Mouse (Mus musculus): ENCODE data around the gene Gnb1l.

Gnb1l gene

DNA sequence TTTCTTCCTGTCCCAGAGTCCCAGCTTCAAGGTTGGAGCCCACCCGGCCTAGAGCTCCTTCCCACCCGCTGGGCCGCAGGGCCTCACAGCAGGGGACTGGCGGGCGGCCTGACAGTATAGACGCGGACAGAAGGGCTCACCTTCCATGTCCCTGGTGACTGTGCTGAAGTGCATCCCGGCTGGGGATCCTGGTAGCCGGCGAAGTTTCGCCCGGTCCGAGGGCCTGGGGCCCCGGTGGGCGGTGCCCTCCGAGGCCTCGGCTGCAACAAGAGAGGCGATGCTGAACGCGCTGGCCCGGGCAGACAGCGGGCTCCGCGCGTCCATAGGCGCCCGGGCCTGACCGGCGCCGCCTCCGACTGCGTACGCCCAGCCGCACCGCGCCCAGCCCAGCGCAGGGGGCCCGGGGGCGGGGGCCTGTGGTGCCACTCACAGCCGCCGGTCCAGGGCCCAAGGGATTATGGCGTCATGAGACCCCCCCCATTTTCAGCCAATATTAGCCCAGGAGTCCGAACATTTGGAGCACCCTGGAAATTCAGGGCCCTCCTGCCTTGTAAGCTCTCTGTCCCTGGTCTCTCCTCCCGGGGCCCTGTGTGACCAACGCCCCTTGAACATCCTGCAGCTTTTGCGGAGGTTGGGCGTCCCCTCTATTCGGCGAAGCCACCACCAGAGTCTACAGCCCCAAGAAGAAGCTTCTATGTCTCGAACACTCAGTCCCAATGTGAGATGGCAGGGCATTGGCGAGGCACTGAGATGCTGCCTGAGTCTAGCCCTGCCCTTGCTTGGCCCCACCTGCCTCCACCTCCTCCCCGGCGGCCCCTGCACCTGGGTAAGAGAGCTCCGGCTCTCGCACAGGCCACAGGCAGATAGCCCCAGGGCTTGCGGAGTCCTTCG is 89.6 kb downstream of the Gnb1l start:
- no peak for DNase-seq

DNA sequence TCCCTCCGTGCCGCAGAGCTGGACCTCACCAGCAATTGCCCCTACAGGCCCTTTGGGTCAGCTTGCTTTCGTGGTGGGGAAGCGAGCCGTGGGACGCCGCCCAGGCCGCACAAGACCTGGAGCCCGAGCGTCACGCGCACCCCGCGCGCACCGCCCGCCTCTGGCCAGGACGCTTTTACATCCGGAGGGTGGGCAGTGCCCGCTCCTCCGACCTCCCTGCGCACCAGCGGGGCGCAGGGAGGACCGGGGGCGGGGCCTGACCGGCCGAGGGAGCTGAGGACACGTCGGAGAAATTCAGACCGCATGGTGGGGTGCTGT is 90.2 kb downstream of the Gnb1l start:
- DNase-seq, result no peak

DNA sequence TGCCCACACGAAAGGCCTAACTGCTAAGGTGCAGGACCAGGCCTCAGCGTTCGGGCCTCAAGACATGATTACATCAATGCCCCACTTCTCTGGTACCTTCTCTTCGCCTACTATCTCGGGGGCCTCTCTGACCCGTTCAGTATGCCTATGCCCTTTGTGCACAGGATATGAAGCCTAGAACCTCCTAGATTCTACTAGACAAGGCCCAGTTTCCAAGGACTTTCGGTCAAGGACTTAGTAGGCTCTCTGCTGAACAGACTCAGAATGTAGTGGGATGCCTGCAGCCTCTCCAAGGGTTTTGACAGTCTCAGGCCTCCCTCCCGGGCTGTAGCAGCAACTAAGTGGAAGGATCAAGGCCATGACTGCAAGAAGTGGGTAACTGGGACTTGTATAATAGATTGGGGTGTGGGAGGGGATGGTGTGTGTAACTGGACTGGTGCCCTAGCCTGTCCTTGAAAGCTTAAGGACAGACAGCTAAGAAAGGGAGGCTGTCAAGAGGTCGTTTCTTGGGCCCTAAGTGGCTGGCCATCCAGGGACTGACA is 90.6 kb downstream of the Gnb1l start:
- DNase-seq, result no peak

DNA sequence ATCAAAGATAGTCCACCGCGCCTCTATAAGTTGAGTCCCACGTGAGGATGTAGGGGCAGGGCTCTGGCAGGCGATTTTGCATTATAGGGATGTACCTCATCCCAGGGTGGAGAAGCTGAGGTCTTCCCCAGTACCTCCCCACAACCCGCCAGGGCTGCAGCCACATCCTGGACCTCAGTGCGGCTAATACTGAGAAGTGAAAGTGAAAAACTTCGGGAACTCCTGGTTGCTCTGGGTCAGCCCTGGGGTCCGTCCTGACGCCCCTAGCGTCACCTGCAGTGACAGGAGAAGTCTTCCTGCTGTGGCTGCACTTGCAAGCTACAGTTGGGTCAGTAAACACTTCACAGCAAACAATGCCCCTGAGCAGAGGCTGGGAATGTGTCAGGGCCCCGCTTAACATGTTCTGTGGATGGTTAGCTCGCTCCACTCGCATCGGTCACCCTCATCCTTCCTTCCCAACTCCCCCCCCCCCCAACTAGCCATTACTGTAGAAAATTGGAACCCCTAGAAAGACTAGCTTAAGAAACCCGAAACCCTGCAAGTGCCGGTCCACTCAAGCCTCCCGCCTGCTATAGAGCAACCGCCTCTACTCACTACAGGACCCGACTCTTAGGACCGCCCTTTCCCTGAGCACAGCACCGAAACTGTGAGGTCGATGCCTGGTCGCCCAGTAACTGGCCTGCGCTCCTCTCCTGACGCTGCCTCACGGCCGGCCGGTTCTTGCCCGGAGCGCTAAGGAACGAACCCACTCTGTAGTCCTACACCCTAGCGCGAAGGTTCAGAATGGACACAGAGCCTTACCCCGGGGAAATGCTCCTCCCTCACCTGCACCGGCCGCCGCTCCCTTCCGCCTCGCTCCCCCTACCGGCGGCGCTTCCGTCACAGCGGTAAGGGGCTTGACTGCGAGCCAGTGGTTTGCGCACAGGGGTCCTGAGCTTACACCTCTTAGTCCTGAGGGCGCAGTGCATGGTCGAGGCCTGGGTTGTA is 91.6 kb downstream of the Gnb1l start, which contains the start of gene Tbx1:
Tbx1 (minus strand) TSS at position 868 of the 987 bp plus-strand sequence.
- DNase-seq, result no peak

DNA sequence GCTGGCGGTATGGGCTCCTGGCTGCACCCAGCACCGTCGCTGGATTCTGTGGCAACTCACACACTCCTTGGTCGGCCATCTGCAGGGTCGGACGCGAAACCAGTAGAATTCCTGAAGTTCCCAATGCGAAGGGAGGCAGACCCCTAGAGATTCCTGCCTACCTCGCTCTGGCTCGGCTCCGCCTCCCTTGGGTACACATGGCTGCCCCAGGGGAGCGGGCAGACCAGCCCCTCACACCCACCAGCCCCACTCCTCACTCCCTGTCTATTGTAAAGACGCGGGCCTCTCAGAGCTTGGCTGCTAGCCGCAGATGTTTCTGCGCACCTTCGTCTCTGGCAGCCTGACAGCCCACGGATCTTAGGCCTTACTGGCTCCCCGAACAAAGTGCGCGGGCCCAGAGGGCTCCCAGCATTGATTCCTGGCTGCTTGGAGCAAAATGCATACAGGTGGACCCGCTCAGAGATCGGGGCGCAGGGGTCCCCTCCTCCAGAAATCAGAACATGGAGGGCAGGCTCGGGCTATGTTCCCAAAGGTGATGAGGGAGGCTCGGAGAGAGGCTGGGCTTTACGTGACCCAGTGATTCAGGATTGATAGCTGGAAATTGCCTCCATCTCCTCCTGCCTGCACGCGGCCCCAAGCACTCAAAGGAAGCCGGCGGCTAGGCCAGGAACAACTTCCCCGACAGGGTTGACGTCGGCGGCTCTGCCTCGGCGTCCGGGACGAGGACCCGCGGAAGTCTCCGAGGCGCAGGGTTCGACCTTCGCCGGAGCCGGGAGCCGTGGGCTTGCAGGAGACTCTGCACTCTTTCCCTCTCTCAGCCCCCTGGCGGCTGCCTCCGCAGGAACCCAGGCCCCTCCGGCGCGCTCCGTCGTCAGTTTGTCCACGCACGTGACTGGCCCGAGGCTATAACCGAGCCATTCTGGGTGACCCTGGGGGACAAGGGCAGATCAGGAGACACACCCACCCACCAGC is 92.8 kb downstream of the Gnb1l start:
- DNase-seq, result no peak

DNA sequence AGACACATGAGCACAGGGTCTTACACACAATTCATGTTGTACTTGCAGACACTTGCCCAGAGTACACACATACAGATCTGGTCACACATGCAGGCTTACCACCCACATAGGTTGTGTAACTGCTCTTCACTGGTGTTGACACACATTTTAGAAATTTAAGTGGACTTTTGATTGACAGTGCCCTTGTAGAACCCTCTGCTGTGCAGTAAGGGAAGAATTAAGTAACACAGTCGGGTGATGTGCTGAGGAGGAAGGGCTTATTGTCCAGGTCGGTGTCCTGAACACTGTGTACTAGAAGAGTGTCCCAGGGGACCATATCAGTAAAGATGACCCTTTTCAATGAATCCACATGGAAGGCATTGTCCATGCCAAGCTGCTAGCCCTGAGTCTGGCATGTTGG is 95.4 kb downstream of the Gnb1l start:
- no peak for DNase-seq

DNA sequence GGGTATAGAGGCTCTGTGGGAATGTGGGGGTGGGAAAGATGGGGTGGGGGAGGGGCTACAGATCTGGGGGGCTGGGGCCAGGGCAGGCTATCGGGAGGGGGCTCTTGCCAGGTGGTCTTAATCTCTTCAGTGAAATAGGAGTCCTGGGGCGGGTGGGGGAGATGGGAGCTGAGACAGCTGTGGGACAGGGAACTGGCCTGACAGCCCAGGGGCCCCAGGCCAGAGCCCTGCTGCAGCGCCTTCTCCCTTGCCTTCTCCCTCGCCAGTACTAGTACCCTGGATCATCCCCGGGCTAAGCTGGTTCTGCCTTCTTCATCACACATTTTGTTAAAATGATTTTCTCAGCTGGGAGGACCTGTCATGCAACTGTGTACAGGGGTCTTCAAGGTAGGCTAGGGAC is 97.7 kb downstream of the Gnb1l start:
- no peak for DNase-seq

DNA sequence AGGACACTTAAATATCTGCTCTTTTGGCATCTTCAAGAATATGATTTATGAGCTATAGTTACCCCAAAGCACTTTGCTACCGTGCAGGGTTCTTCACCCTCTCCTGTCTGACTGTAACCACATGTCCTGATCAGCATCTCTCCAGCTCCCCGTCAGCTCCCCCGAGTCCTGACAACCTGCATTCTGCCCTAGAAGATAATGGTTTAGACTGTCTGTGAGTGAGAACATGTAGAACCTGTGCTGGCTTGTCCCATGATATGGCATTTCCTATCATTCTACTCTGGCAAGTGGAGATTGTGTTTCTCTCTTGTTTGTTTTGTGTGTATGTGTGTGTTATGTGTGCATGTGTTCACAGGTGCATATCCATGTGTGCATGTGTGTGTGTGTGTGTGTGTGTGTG is 99.5 kb downstream of the Gnb1l start:
- no peak for DNase-seq

DNA sequence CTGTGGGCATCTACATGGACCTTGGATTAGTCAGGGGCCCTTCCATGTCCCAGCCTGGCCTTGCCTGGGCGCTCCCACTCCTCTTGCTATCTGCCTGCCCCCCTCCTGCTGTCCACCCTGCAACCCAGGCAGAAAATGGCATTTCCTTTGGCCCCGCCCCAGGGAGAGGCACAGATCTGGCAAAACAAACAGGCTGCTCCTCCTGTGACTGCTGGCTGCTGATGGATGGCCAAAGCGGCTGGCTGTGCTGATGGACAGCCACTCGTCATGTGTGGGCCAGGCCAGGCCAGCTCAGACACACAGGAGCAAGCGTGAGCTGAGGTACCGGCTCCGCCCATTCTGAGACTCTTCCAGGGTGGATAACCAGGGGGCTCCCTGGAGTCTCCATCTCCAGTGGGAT is 102.9 kb downstream of the Gnb1l start:
- no peak for DNase-seq

DNA sequence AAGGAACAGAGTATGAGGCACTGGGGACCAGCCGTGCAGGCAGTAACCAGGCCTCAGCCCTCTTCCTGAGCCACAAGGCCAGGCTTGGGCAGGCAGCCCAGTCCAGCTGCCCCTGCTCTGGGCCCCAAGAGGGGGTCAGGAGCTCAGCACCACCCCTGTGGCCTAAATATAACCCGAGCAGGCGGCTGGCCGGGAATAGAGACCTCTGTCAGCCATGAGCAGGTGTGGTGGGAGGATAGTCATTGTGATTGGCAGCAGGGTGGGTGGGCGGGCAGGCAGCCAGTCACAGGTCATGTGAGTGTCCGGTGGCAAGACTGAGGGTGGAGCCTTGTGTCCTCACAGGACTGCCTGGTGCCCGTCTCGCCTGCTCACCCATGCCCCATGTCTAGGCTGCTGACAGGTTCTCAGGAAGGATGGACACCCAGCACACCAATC is 105.8 kb downstream of the Gnb1l start:
- DNase-seq, result no peak

DNA sequence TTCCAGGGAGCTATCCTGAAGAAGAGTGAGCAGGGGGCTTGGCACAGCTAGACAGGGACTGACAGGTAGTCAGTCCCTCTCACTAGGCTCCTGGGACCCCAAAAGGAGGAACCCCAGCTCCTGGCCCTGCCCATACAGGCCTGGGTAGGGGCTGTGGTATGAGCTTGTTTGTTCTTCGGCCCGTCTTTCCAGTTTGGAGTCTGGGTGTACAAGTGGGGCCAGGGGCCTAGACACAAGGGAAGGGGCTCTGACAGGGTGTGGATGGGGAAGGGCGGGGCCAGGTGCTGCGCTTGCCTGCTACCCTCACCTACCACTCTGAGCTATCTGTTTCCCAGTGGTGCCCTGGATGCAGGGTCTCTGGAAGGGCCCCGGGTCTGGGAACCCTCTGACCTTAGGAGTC is 107.2 kb downstream of the Gnb1l start:
- no peak for DNase-seq

DNA sequence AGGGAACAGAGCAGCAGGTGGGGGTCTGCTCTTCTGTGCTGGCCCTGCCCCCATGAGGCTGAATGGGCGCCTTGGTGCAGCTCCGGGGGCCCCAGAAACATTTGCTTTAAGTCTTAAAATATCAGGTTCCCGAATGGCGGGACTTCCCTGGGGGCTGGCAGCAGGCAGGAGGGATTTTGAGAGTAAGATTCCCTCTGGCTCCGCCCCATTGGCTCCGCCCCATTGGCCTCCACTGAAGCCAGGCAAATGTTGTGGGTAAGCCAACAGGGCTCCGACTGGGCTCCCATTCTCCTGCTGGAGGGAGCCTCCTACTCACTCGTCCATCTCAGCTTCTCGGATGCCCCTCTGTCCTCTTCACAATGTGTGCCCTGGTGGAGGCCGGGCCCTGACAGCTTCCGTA is 109.7 kb downstream of the Gnb1l start:
- DNase-seq, result no peak

DNA sequence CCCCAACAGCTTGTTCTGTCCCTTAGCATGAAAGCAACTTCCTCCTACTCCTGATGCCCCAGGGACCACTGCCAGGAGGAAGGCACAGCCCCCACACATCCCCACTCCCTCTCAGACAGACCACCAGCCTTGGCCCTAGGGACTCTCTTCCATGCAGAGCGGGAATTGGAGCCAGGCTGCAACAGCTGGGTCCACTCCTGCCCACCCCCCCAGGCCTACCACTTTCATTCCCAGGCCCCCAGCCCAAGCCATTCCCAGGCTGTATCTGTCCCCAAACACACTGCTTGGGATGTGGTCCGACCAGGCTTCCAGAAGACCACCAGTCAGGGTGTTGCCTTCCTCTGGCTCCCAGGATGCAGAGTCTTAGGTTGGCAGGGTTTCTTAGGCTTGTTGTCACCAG is 110.6 kb downstream of the Gnb1l start:
- DNase-seq, result no peak

DNA sequence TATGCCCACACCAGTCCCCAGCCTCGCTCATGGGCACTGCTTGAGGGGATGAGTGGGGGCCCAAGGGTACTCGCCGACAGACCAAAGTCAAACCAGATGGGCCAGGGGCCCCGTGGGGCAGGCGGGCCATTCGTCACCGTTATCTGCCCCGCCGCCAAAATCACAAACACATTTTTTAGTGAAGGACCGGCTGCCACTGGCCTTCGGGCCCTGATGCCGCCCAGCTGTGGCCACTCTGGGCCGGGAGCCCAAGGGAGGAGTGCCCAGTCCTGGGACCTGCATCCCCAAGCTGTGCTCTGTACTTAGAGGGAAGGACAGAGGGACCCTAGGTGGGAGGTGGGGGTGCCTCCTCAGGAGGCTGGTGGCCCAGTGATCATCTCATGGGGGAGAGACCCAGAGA is 113.2 kb downstream of the Gnb1l start:
- no peak for DNase-seq

DNA sequence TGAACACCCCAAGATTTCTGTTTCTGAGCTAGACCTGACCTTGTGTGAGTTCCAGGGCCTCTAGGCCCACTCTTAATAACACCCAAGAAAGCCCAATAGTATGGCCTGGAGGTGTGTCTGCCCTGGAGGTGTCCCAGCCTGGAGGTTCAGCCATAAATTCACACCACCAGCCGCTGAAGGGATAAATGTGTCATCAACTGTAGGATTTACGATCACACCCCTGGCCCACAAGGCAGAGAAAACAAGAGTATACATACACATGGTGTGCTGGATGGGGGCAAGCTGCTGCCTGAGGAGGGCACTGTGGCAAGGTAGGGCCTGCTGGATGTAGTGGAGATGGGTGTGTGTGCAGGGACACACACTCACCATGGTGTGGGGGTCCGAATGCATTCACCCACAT is 114.8 kb downstream of the Gnb1l start:
- no peak for DNase-seq

Data from lung, postnatal 14 days (tissue).